ENCODE assay signal across 21 mouse cellular contexts in the genomic region with DNA sequence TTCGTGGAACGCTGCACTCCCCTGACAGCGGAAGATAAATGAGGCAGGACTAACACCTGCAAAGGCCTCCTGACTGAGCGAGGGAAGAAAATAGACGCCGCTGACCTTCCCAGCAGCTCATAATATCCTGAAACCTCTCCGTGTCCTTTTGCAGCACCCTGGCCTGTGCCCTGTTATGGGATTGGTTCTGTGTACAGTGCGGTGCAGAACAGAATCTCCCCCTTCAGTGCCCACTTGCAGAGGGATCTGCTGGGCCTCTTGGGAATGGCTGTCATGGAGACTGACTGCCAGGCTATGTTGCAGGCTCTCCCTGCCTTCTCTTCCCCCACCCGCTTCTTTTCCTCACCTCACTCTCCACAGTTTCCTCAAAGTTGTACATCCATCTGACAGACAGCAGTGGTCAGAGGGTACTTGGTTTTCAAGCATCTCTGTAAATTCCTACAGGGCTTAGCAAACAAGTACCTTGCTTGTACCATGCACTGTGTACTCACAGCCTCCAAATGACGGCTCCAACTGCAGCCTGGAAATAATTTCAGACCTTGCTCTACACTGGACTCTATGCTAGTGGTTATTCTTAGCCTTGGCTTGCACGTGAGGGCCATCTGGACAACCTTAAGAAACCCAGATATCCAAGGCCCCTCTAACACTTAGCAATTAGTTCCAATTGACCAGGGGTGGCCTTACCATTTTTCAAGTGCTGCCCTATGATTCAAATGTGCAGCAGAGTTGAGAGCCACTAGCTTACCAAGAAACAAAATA.
DNase-seq lines count a peak whose midpoint lies in the region; ATAC-seq and TF ChIP-seq lines count a peak whose summit lies in the region.
"Had no signal": no experiment of that assay in that cellular context is flagged by ENCODE, and none has a peak within 500 bp of the region (broad histone marks: within the 10 kb centered on the region; RNA-seq: fewer than 3 reads in every experiment).

No protein-coding gene starts in this region.

- DNase-seq in forebrain, embryonic 10.5 days (ENCODE audit: extremely low spot score, low spot score), result peak; percentile 12
- DNase-seq in forebrain, embryonic 11.5 days (ENCODE audit: low spot score), result no peak
- peak; percentile 49 for DNase-seq in heart, postnatal 0 days (ENCODE audit: low spot score)
- no peak for DNase-seq in heart, postnatal 25 days (ENCODE audit: low spot score)
- DNase-seq in limb, embryonic 11.5 days (ENCODE audit: low spot score), result peak; percentile 23
- no peak for DNase-seq in limb, embryonic 10.5 days (ENCODE audit: low spot score)
- DNase-seq in MN1 (ENCODE audit: low spot score), result no peak
- DNase-seq: adrenal gland, postnatal 36 days; B cell, adult 2 months; cerebellum, adult 11-12 months; gastrocnemius, adult 2 months; kidney, adult 11 months; liver, embryonic 13.5 days; right cerebral cortex, postnatal 25 days; thymus, adult 2 months had no signal

- no peak overlapping the region for H3K4me2 ChIP-seq in forebrain, embryonic 11.5 days (ENCODE audit: low read depth, low read length, severe bottlenecking)
- H3K4me2 ChIP-seq in heart, postnatal 0 days (ENCODE audit: low read depth, low read length), result no peak overlapping the region
- no peak overlapping the region for H3K4me2 ChIP-seq in limb, embryonic 11.5 days (ENCODE audit: low read depth, severe bottlenecking)
- H3K4me2 ChIP-seq: forebrain, embryonic 12.5 days; limb, embryonic 13.5 days; liver, embryonic 13.5 days; lung, embryonic 15.5 days had no signal

- H3K9me3 ChIP-seq in forebrain, embryonic 10.5 days, result no peaks in the 10 kb centered on the region
- H3K9me3 ChIP-seq in forebrain, embryonic 11.5 days (ENCODE audit: control insufficient read depth, low read length), result no peaks in the 10 kb centered on the region
- H3K9me3 ChIP-seq in heart, postnatal 0 days (replicated peaks; ENCODE audit: control insufficient read depth, low read length), result no peaks in the 10 kb centered on the region
- no peaks in the 10 kb centered on the region for H3K9me3 ChIP-seq in limb, embryonic 11.5 days (ENCODE audit: control insufficient read depth, low read length)
- no peaks in the 10 kb centered on the region for H3K9me3 ChIP-seq in limb, embryonic 10.5 days (replicated peaks)
- H3K9me3 ChIP-seq: forebrain, embryonic 12.5 days; limb, embryonic 13.5 days; liver, embryonic 13.5 days; lung, embryonic 15.5 days; midbrain, embryonic 10.5 days had no signal

- no peak overlapping the region for H3K9ac ChIP-seq in forebrain, embryonic 11.5 days (ENCODE audit: low read length)
- no peak overlapping the region for H3K9ac ChIP-seq in heart, postnatal 0 days (replicated peaks; ENCODE audit: low read depth, low read length)
- H3K9ac ChIP-seq in limb, embryonic 11.5 days (ENCODE audit: low read length), result no peak overlapping the region
- H3K9ac ChIP-seq: forebrain, embryonic 12.5 days; limb, embryonic 13.5 days; liver, embryonic 13.5 days; lung, embryonic 15.5 days had no signal

- intact Hi-C loops in heart, postnatal 25 days (cut with DNase I), result no loop called here

- H3K4me1 ChIP-seq in forebrain, embryonic 10.5 days, result peaks cover 20% of the 10 kb centered on the region
- H3K4me1 ChIP-seq in forebrain, embryonic 11.5 days (replicated peaks; ENCODE audit: control insufficient read depth, insufficient read depth, low read length), result no peaks in the 10 kb centered on the region
- peaks cover 9% of the 10 kb centered on the region; the same call in 1 of the 2 replicates for H3K4me1 ChIP-seq in heart, postnatal 0 days (ENCODE audit: control insufficient read depth, insufficient read depth)
- H3K4me1 ChIP-seq in limb, embryonic 11.5 days (ENCODE audit: control insufficient read depth, insufficient read depth, low read length), result peaks cover 7% of the 10 kb centered on the region
- H3K4me1 ChIP-seq in limb, embryonic 10.5 days, result peaks cover 37% of the 10 kb centered on the region
- H3K4me1 ChIP-seq: forebrain, embryonic 12.5 days; liver, embryonic 13.5 days; lung, embryonic 15.5 days had no signal

- H3K36me3 ChIP-seq in forebrain, embryonic 10.5 days (replicated peaks), result no peaks in the 10 kb centered on the region
- H3K36me3 ChIP-seq in forebrain, embryonic 11.5 days (ENCODE audit: control insufficient read depth, insufficient read depth, low read length), result no peaks in the 10 kb centered on the region
- H3K36me3 ChIP-seq in heart, postnatal 0 days (replicated peaks; ENCODE audit: control insufficient read depth, insufficient read depth, low read length), result no peaks in the 10 kb centered on the region
- no peaks in the 10 kb centered on the region for H3K36me3 ChIP-seq in limb, embryonic 11.5 days (ENCODE audit: control insufficient read depth, insufficient read depth, low read length)
- no peaks in the 10 kb centered on the region for H3K36me3 ChIP-seq in limb, embryonic 10.5 days
- H3K36me3 ChIP-seq: forebrain, embryonic 12.5 days; limb, embryonic 13.5 days; liver, embryonic 13.5 days; lung, embryonic 15.5 days; midbrain, embryonic 10.5 days had no signal

- no peak for TF ChIP-seq CTCF in heart, postnatal 0 days (IDR thresholded peaks at IDR 0.05; ENCODE audit: low read depth)

- no peaks in the 10 kb centered on the region for H3K27me3 ChIP-seq in forebrain, embryonic 10.5 days (ENCODE audit: poor library complexity, severe bottlenecking)
- no peaks in the 10 kb centered on the region for H3K27me3 ChIP-seq in forebrain, embryonic 11.5 days (ENCODE audit: control insufficient read depth, insufficient read depth, low read length)
- no peaks in the 10 kb centered on the region for H3K27me3 ChIP-seq in heart, postnatal 0 days (ENCODE audit: control insufficient read depth, insufficient read depth, low read length)
- no peaks in the 10 kb centered on the region for H3K27me3 ChIP-seq in limb, embryonic 11.5 days (ENCODE audit: control insufficient read depth, insufficient read depth, low read length)
- H3K27me3 ChIP-seq in limb, embryonic 10.5 days (ENCODE audit: low read depth, poor library complexity, severe bottlenecking), result peaks cover 61% of the 10 kb centered on the region
- H3K27me3 ChIP-seq: forebrain, embryonic 12.5 days; liver, embryonic 13.5 days had no signal

- no peak overlapping the region for H3K27ac ChIP-seq in forebrain, embryonic 10.5 days
- no peak overlapping the region for H3K27ac ChIP-seq in forebrain, embryonic 11.5 days (ENCODE audit: low read depth, low read length)
- H3K27ac ChIP-seq in heart, postnatal 0 days (ENCODE audit: low read depth), result peak overlapping the region; percentile 26
- H3K27ac ChIP-seq in limb, embryonic 11.5 days (replicated peaks; ENCODE audit: low read depth, low read length), result no peak overlapping the region
- H3K27ac ChIP-seq in limb, embryonic 10.5 days, result no peak overlapping the region
- H3K27ac ChIP-seq: forebrain, embryonic 12.5 days; gastrocnemius, adult 2 months; limb, embryonic 13.5 days; liver, embryonic 13.5 days; lung, embryonic 15.5 days; macrophage; midbrain, embryonic 10.5 days had no signal

- no peak overlapping the region for H3K4me3 ChIP-seq in forebrain, embryonic 10.5 days
- no peak overlapping the region for H3K4me3 ChIP-seq in forebrain, embryonic 11.5 days (ENCODE audit: low read depth, low read length)
- no peak overlapping the region for H3K4me3 ChIP-seq in heart, postnatal 0 days (ENCODE audit: low read depth, low read length)
- H3K4me3 ChIP-seq in limb, embryonic 11.5 days (ENCODE audit: low read depth, low read length), result no peak overlapping the region
- H3K4me3 ChIP-seq in limb, embryonic 10.5 days, result no peak overlapping the region
- H3K4me3 ChIP-seq: forebrain, embryonic 12.5 days; gastrocnemius, adult 2 months; limb, embryonic 13.5 days; liver, embryonic 13.5 days; lung, embryonic 15.5 days; midbrain, embryonic 10.5 days had no signal

- TF ChIP-seq EP300 in heart, postnatal 0 days (IDR thresholded peaks at IDR 0.05; ENCODE audit: low read depth), result 0 out of 2 replicates have a peak, but pooled peaks have one; percentile 34

- WGBS in forebrain, embryonic 10.5 days, result 81% methylated on average over 11 of the region's 11 CpGs
- WGBS in forebrain, embryonic 11.5 days, result 82% methylated on average over 11 of the region's 11 CpGs
- WGBS in heart, postnatal 0 days, result 58% methylated on average over 11 of the region's 11 CpGs
- 42% methylated on average over 11 of the region's 11 CpGs for WGBS in limb, embryonic 11.5 days
- WGBS in limb, embryonic 10.5 days, result 39% methylated on average over 11 of the region's 11 CpGs

- no peak for ATAC-seq in forebrain, embryonic 11.5 days (replicated peaks; ENCODE audit: low FRiP score)
- ATAC-seq in heart, postnatal 0 days (ENCODE audit: insufficient read depth, low read depth), result peak; percentile 88
- ATAC-seq in limb, embryonic 11.5 days (ENCODE audit: insufficient number of reproducible peaks, low FRiP score, low TSS enrichment, low read depth), result no peak
- ATAC-seq: hindbrain, embryonic 16.5 days had no signal

Comparison
In these comparisons a context has a peak if more than half of its experiments do, and no peak if none do; other contexts are left out.
1. DNase-seq: peak in forebrain, embryonic 10.5 days (single experiment), heart, postnatal 0 days (single experiment) and limb, embryonic 11.5 days (single experiment); none in forebrain, embryonic 11.5 days (single experiment), heart, postnatal 25 days (single experiment), limb, embryonic 10.5 days (single experiment) and MN1 (single experiment).